Mouse (Mus musculus): ENCODE measurements around the gene Smarcb1. TPM values are rescaled to one million over a fixed set of nuclear protein-coding genes. Genes with fewer than 3 reads are reported as not detected.

Smarcb1 gene
- 110 TPM for polyA plus RNA-seq (2017; shearing (Covaris generic))

DNA sequence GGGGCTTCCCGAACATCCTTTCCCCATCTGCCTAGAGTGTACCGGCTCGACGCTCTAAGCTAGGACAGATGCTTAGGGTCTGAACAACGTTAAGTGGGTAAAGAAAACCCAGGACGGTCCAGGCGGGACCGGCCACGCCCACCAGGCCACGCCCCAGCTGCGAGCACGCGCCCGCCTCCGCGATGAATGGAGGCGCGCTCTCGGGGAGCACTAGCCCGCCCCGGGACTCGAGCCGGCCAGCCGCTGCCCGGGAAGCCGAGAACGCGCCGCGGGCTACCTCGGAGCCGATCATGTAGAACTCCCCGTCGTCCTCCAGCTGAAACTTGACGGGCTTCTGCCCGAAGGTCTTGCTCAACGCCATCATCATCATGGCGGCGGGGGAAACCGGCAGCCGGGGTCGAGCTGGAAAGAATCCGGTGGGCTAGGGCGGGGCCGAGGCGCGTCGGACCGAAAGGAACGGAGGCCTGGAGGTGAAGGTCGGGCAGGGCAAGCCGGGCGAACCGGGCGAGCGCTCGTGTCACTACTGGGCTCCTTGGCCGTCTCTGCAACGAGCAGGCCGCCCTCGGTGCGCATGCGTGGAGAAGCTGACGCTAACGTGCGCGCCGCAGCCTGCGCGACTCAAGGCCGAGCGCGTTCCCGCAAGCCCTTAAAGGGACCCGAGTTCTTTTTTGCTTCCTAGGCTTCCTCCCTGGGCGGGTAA lies at the start of gene Smarcb1:
Gene Smarcb1 (minus strand): TSS at position 592 of the 700 bp plus-strand sequence.

DNA sequence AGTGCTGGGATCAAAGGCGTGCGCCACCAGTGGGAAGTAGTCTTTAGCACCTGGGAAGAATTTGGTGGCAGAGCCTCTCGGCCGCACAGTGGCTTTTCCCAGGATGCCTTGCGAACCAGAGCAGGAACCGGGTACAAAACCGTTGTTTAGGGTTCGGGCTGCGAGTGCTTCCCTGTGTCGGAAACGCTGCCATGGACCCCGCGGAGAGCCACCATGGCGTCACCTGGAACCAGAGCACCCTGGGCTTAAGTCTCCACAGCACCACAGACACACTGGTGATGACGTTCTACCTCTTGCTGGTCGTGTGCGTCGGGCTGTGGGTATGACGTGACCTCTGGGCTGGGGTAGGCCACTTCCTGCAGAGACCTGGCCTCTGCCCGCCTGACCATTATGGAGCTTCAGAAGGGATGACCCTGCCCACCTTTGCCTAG lies 33.0 kb upstream of the Smarcb1 start, which contains the start of gene Gm5134:
Gene Gm5134 (plus strand): TSS at position 134 of the 431 bp plus-strand sequence.

GRCm38 (mm10) chr10:75942736-75943477 lies 21.5 kb upstream of the Smarcb1 start, which contains the start of gene Vpreb3:
Vpreb3 (plus strand) TSS chr10:75943057.

DNA sequence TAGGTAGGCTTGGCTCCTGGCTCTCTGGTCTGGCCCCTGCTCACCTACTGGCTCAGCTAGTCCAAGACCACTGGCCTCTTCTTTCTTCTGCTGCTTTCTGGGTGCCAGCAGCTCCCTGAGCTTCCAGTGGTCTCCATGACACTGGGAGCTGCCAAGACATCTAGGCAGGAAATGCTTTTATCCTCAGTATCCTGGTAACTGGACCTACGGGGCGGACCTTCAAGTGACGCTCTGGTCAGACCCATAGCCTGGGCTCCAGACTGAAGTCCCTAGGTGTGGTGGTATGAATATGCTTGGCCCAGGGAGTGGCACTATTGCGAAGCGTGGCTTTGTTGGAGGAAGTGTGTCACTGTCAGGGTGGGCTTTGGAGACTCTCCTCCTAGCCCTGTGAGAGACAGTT lies 19.1 kb upstream of the Smarcb1 start, which contains the start of gene Gm867:
Gene Gm867 (minus strand): TSS at position 153 of the 400 bp plus-strand sequence.

DNA sequence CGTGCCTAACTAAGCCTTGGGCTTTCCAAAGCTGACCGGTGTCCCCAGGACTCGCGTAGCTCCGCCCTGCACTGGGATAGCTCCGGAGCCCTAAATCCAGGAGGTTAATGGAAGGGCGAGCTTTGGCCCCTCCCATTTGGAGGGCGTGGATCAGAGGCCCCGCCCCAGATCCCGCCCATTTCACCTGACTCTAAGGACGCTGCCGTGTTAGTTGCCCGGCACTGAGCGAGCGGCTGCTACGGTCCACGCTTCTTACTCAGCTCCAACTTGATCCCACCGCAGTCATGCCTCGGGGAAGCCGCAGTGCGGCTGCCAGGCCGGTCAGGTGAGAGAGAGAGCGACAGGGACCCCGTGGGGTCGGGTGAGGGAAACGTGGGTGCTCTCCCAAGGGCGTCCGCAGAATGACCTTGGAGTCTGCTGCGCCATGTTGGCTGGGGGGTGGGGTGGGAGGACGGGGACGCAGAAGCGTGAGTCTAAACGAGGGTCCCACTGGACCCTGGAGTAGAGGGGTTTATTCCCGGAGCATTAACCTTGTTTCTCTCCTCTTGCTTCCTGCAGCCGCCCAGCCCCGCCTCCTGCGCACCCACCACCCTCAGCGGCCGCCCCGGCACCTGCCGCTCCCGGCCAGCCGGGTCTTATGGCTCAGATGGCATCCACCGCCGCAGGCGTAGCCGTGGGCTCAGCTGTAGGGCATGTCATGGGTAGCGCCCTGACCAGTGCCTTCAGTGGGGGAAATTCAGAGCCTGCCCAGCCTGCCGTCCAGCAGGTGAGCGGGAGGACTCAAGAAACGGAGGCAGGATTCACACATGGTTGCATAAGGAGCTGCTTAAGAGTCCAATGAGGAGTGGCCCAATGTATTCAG lies 14.5 kb upstream of the Smarcb1 start, which contains the start of gene Mmp11:
Gene Mmp11 (minus strand): TSS at position 817 of the 862 bp plus-strand sequence.

GRCm38 (mm10) chr10:75932891-75933290 lies 11.5 kb upstream of the Smarcb1 start, which contains the start of gene Chchd10:
Chchd10 (plus strand) TSS chr10:75933130.

GRCm38 (mm10) chr10:75893089-75893750 lies 28.2 kb downstream of the Smarcb1 start, which contains the start of gene Derl3:
Derl3 (plus strand) TSS chr10:75893413.

GRCm38 (mm10) chr10:75859786-75860470 lies 61.5 kb downstream of the Smarcb1 start, which contains the start of gene Mif:
Mif (minus strand) TSS chr10:75860240.

Other genes starting within 250 kb of the Smarcb1 start
- 52.2 TPM for gene Cabin1, start 157.3 kb downstream of the Smarcb1 start, polyA plus RNA-seq (2017; shearing (Covaris generic))
- gene Ddt, start 148.2 kb downstream of the Smarcb1 start, polyA plus RNA-seq (2017; shearing (Covaris generic)): 61.6 TPM
- not detected for gene Gm20441, start 140.7 kb downstream of the Smarcb1 start, polyA plus RNA-seq (2017; shearing (Covaris generic))
- 4.6 TPM for gene Gstt3, start 140.2 kb downstream of the Smarcb1 start, polyA plus RNA-seq (2017; shearing (Covaris generic))
- gene Gstt1, start 123.0 kb downstream of the Smarcb1 start, polyA plus RNA-seq (2017; shearing (Covaris generic)): 0.17 TPM
- gene Gstt4, start 99.1 kb downstream of the Smarcb1 start, polyA plus RNA-seq (2017; shearing (Covaris generic)): not detected
- gene Gstt2, start 84.2 kb downstream of the Smarcb1 start, polyA plus RNA-seq (2017; shearing (Covaris generic)): 48.5 TPM
- gene Mif, start 61.4 kb downstream of the Smarcb1 start, polyA plus RNA-seq (2017; shearing (Covaris generic)): 582 TPM
- 2.9 TPM for gene Derl3, start 28.2 kb downstream of the Smarcb1 start, polyA plus RNA-seq (2017; shearing (Covaris generic))
- gene Chchd10, start 11.5 kb upstream of the Smarcb1 start, polyA plus RNA-seq (2017; shearing (Covaris generic)): 195 TPM
- 17.6 TPM for gene Mmp11, start 14.9 kb upstream of the Smarcb1 start, polyA plus RNA-seq (2017; shearing (Covaris generic))
- gene Gm867, start 19.1 kb upstream of the Smarcb1 start, polyA plus RNA-seq (2017; shearing (Covaris generic)): 0.19 TPM
- gene Vpreb3, start 21.4 kb upstream of the Smarcb1 start, polyA plus RNA-seq (2017; shearing (Covaris generic)): 1.1 TPM
- 1.8 TPM for gene Gm5134, start 32.9 kb upstream of the Smarcb1 start, polyA plus RNA-seq (2017; shearing (Covaris generic))
- gene Zfp280b, start 111.0 kb upstream of the Smarcb1 start, polyA plus RNA-seq (2017; shearing (Covaris generic)): 39.0 TPM
- gene Slc5a4b, start 189.3 kb upstream of the Smarcb1 start, polyA plus RNA-seq (2017; shearing (Covaris generic)): not detected
- gene Slc5a4a, start 225.8 kb upstream of the Smarcb1 start, polyA plus RNA-seq (2017; shearing (Covaris generic)): not detected

Data from CD4-positive, CD25-positive, alpha-beta regulatory T cell (primary cell).